Mouse (Mus musculus) CH12.LX (cell line): ENCODE results near the gene Tpm1. TPM values are rescaled to one million over a fixed set of nuclear protein-coding genes. Genes with fewer than 3 reads are reported as not detected.

Source experiments
- DNase-seq: peaks from one replicate; pipeline ENCODE4 v3.0.0-alpha.2; 2013; ENCODE audit errors: extremely low read depth
- H3K27ac ChIP-seq: 2 replicates; pipeline ENCODE4 v1.5.1; 2012; ENCODE audit warnings: low read depth, mild to moderate bottlenecking, control low read depth, moderate library complexity; ENCODE audit not compliant: insufficient read depth
- H3K27me3 ChIP-seq: replicated peaks from 2 replicates; pipeline ENCODE3; 2012; ENCODE audit warnings: inconsistent platforms
- H3K36me3 ChIP-seq, 2 experiments: replicated peaks in 1 of 2; 2 replicates each; pipeline versions ENCODE3 to v1.6.1; 2012; ENCODE audit warnings: inconsistent platforms in 1 of 2, low read length in 1 of 2, mild to moderate bottlenecking in 1 of 2, mixed read lengths in 1 of 2, moderate library complexity in 1 of 2; ENCODE audit not compliant: control insufficient read depth in 1 of 2, insufficient read depth in 1 of 2
- H3K4me1 ChIP-seq, 2 experiments: 2 replicates each; pipeline ENCODE4 v1.6.1; 2012; ENCODE audit warnings: inconsistent platforms in 1 of 2, moderate library complexity in 1 of 2; ENCODE audit not compliant: insufficient read depth in 2 of 2, control insufficient read depth in 1 of 2
- H3K4me2 ChIP-seq: 2 replicates; pipeline ENCODE4 v1.6.1; 2012; ENCODE audit warnings: low read depth, mild to moderate bottlenecking, control low read depth; ENCODE audit not compliant: poor library complexity, insufficient read depth, severe bottlenecking
- H3K4me3 ChIP-seq, 3 experiments: fragments of 150-350 bp in 1 of 3; sonication (generic) in 1 of 3; replicated peaks in 1 of 3; 2 replicates each; pipeline versions ENCODE3 to v1.5.1; 2011 to 2012; ENCODE audit warnings: low read depth in 2 of 3, low read length in 2 of 3, mild to moderate bottlenecking in 2 of 3, moderate library complexity in 2 of 3, control low read depth in 1 of 3, improper control_type of control experiment in 1 of 3, inconsistent platforms in 1 of 3, mixed read lengths in 1 of 3; ENCODE audit not compliant: poor library complexity in 1 of 3
- H3K79me2 ChIP-seq: replicated peaks from 2 replicates; pipeline ENCODE4 v1.6.1; 2012; ENCODE audit warnings: mild to moderate bottlenecking, moderate library complexity; ENCODE audit not compliant: control insufficient read depth, poor library complexity, insufficient read depth, severe bottlenecking; ENCODE audit errors: extremely low read depth
- H3K9ac ChIP-seq: 2 replicates; pipeline ENCODE4 v1.6.1; 2012; ENCODE audit warnings: low read depth, mild to moderate bottlenecking, control low read depth, moderate library complexity; ENCODE audit not compliant: insufficient read depth
- H3K9me3 ChIP-seq: replicated peaks from 2 replicates; pipeline ENCODE3; 2012; ENCODE audit warnings: low read length, inconsistent platforms, mixed read lengths
- BHLHE40 ChIP-seq: IDR thresholded peaks from 2 replicates; pipeline ENCODE4 v1.6.1; 2011; ENCODE audit warnings: mild to moderate bottlenecking, low read depth, low read length, improper control_type of control experiment
- CHD1 ChIP-seq: IDR thresholded peaks from 2 replicates; pipeline ENCODE4 v1.6.1; 2012; ENCODE audit warnings: low read depth, low read length, improper control_type of control experiment, inconsistent platforms
- CHD2 ChIP-seq: IDR thresholded peaks from 2 replicates; pipeline ENCODE4 v1.6.1; 2011; ENCODE audit warnings: low read length, improper control_type of control experiment
- CTCF ChIP-seq, 2 experiments: IDR thresholded peaks in 1 of 2; conservative IDR thresholded peaks in 1 of 2; 2 replicates each; pipeline ENCODE4 v1.5.1; 2011 to 2012; ENCODE audit warnings: low read depth in 2 of 2, low read length in 2 of 2, improper control_type of control experiment in 1 of 2, inconsistent platforms in 1 of 2, mild to moderate bottlenecking in 1 of 2, moderate library complexity in 1 of 2
- E2F4 ChIP-seq: IDR thresholded peaks from 2 replicates; pipeline ENCODE4 v1.6.1; 2011; ENCODE audit warnings: low read depth, low read length, improper control_type of control experiment; ENCODE audit not compliant: insufficient replicate concordance
- ELF1 ChIP-seq: IDR thresholded peaks from 2 replicates; pipeline ENCODE4 v1.6.1; 2014; ENCODE audit warnings: low read depth, mild to moderate bottlenecking, inconsistent platforms, low read length, improper control_type of control experiment
- EP300 ChIP-seq: IDR thresholded peaks from 2 replicates; pipeline ENCODE4 v1.6.1; 2011; ENCODE audit warnings: low read length, improper control_type of control experiment
- ETS1 ChIP-seq: conservative IDR thresholded peaks from 2 replicates; pipeline ENCODE4 v1.6.1; 2012; ENCODE audit warnings: low read depth, mild to moderate bottlenecking, inconsistent platforms, low read length, improper control_type of control experiment, moderate library complexity
- GABPA ChIP-seq: IDR thresholded peaks from 2 replicates; pipeline ENCODE4 v1.6.1; 2012; ENCODE audit warnings: low read depth, low read length, improper control_type of control experiment, inconsistent platforms; ENCODE audit not compliant: insufficient replicate concordance
- HCFC1 ChIP-seq: IDR thresholded peaks from 2 replicates; pipeline ENCODE4 v1.6.1; 2012; ENCODE audit warnings: low read depth, mild to moderate bottlenecking, inconsistent platforms, low read length, improper control_type of control experiment
- IRF4 ChIP-seq: IDR thresholded peaks from 2 replicates; pipeline ENCODE4 v1.6.1; 2014; ENCODE audit warnings: low read depth, mild to moderate bottlenecking, inconsistent platforms, low read length, improper control_type of control experiment
- JUN ChIP-seq: IDR thresholded peaks from 2 replicates; pipeline ENCODE4 v1.6.1; 2011; ENCODE audit warnings: low read depth, mild to moderate bottlenecking, low read length, improper control_type of control experiment, moderate library complexity; ENCODE audit not compliant: insufficient read depth
- JUND ChIP-seq: conservative IDR thresholded peaks from 2 replicates; pipeline ENCODE4 v1.6.1; 2011; ENCODE audit warnings: low read depth, low read length, improper control_type of control experiment
- MAZ ChIP-seq: IDR thresholded peaks from 2 replicates; pipeline ENCODE4 v1.6.1; 2012; ENCODE audit warnings: low read depth, mild to moderate bottlenecking, inconsistent platforms, low read length, improper control_type of control experiment, moderate library complexity
- MEF2A ChIP-seq: IDR thresholded peaks from 2 replicates; pipeline ENCODE4 v1.6.1; 2014; ENCODE audit warnings: low read depth, mild to moderate bottlenecking, inconsistent platforms, low read length, improper control_type of control experiment, borderline replicate concordance
- MXI1 ChIP-seq: IDR thresholded peaks from 2 replicates; pipeline ENCODE4 v1.6.1; 2011; ENCODE audit warnings: mild to moderate bottlenecking, low read depth, low read length, improper control_type of control experiment
- NELFE ChIP-seq: IDR thresholded peaks from 2 replicates; pipeline ENCODE4 v1.6.1; 2011; ENCODE audit warnings: low read depth, low read length, improper control_type of control experiment
- NRF1 ChIP-seq: IDR thresholded peaks from 2 replicates; pipeline ENCODE4 v1.6.1; 2014; ENCODE audit warnings: low read depth, mild to moderate bottlenecking, inconsistent platforms, low read length, improper control_type of control experiment, moderate library complexity
- PAX5 ChIP-seq: IDR thresholded peaks from 2 replicates; pipeline ENCODE4 v1.6.1; 2012; ENCODE audit warnings: low read length, inconsistent platforms, mixed read lengths
- RAD21 ChIP-seq: IDR thresholded peaks from 2 replicates; pipeline ENCODE4 v1.6.1; 2011; ENCODE audit warnings: low read depth, mild to moderate bottlenecking, low read length, improper control_type of control experiment, moderate library complexity
- RCOR1 ChIP-seq: conservative IDR thresholded peaks from 2 replicates; pipeline ENCODE4 v1.6.1; 2012; ENCODE audit warnings: low read depth, mild to moderate bottlenecking, inconsistent platforms, low read length, improper control_type of control experiment
- SIN3A ChIP-seq: IDR thresholded peaks from 2 replicates; pipeline ENCODE4 v1.6.1; 2012; ENCODE audit warnings: low read length, improper control_type of control experiment, inconsistent platforms
- SMC3 ChIP-seq: IDR thresholded peaks from 2 replicates; pipeline ENCODE4 v1.6.1; 2011; ENCODE audit warnings: low read depth, low read length, improper control_type of control experiment
- TBP ChIP-seq: conservative IDR thresholded peaks from 2 replicates; pipeline ENCODE4 v1.6.1; 2011; ENCODE audit warnings: low read depth, low read length, improper control_type of control experiment
- TCF12 ChIP-seq: IDR thresholded peaks from 2 replicates; pipeline ENCODE4 v1.6.1; 2014; ENCODE audit warnings: low read depth, mild to moderate bottlenecking, inconsistent platforms, low read length, improper control_type of control experiment
- USF1 ChIP-seq: IDR thresholded peaks from 2 replicates; pipeline ENCODE4 v1.6.1; 2014; ENCODE audit warnings: low read depth, mild to moderate bottlenecking, inconsistent platforms, low read length, improper control_type of control experiment
- ZKSCAN1 ChIP-seq: IDR thresholded peaks from 2 replicates; pipeline ENCODE4 v1.6.1; 2012; ENCODE audit warnings: low read depth, inconsistent platforms, low read length, improper control_type of control experiment, borderline replicate concordance
- ZMIZ1 ChIP-seq: IDR thresholded peaks from 2 replicates; pipeline ENCODE4 v1.6.1; 2012; ENCODE audit warnings: low read depth, mild to moderate bottlenecking, inconsistent platforms, low read length, improper control_type of control experiment
- ZNF384 ChIP-seq: IDR thresholded peaks from 2 replicates; pipeline ENCODE4 v1.6.1; 2012; ENCODE audit warnings: low read depth, low read length, improper control_type of control experiment, inconsistent platforms
- dilution Hi-C: fragments of 300-500 bp; cut with MboI; formaldehyde crosslinking; loops from 2 replicates; pipeline ENCODE4 v1.14.3; 2020; ENCODE audit warnings: low sequenced_read_pairs; ENCODE audit not compliant: extremely low pct_unique_long_range_greater_than_20kb, extremely low pct_ligation_motif_present
- in situ Hi-C: fragments of 300-500 bp; cut with MboI; formaldehyde crosslinking; loops from 3 replicates; pipeline ENCODE4 v1.14.3; 2019; ENCODE audit warnings: low sequenced_read_pairs, low pct_ligation_motif_present, low pct_unique_long_range_greater_than_20kb, mixed read lengths
- polyA plus RNA-seq: library from polyadenylated mRNA; unstranded; fragments of >175 nt; gene quantifications from 2 replicates; pipeline ENCODE4 v1.2.1, GENCODE M21; 2012; ENCODE audit warnings: low read depth; ENCODE audit not compliant: insufficient read length
- total RNA-seq, 2 experiments: library from RNA; depleted of rRNA; stranded (reverse); fragments of 300-350 nt in 1 of 2; fragments of >200 nt in 1 of 2; gene quantifications; 2 replicates each; pipeline ENCODE4 v1.2.3; 2012 to 2014

Tpm1 gene
- total and polyA plus RNA-seq, 3 experiments: 34.6 to 178 (median 63.1) TPM

DNA sequence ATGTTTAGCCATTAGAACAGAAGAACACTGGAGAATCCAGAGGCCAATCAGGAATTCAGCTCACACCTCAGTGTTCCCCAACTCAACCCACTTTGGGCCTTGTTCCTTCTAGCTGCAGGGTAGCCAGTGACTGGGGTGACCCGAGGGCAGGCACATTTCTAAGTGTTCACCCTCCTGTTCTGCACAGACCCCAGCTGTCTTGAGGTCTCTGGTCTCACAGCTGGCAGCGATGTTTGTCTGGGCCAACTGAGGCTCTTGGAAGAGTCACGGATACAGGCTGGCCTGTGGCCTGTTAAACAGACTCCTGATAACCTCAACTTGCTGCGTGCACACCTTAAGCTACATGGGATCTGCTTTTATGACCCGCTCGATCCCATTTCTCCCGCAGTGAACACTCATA lies 23.1 kb downstream of the Tpm1 start:
- no peak overlapping the region for H3K9ac ChIP-seq
- in situ Hi-C loops: no loop called here
- H3K4me1 ChIP-seq: peaks cover 18 to 55% of the 10 kb centered on the region in 2 experiments
- no peaks in the 10 kb centered on the region for H3K9me3 ChIP-seq
- no peak overlapping the region for H3K4me2 ChIP-seq
- no peak overlapping the region for H3K4me3 ChIP-seq
- no peak for DNase-seq
- H3K36me3 ChIP-seq: peaks cover 21 to 93% of the 10 kb centered on the region in 2 experiments
- no peaks in the 10 kb centered on the region for H3K79me2 ChIP-seq
- TF ChIP-seq GABPA (no peak), PAX5 (no peak), CTCF (conservative IDR thresholded peaks at IDR 0.05 in 1 of 2, IDR thresholded peaks at IDR 0.05 in 1 of 2; ENCODE audit: low read depth in 2 of 2, low read length in 2 of 2) (no peak), RCOR1 (no peak), TCF12 (no peak), RAD21 (no peak), EP300 (no peak), ZKSCAN1 (no peak), NELFE (no peak), CHD2 (no peak), ZNF384 (no peak), JUN (no peak), ELF1 (no peak), USF1 (no peak), HCFC1 (no peak), SMC3 (no peak), ETS1 (no peak), MXI1 (no peak), TBP (no peak)
- peak overlapping the region; percentile 73; the same call in 1 of the 2 replicates for H3K27ac ChIP-seq
- dilution Hi-C loops: no loop called here
- H3K27me3 ChIP-seq: no peaks in the 10 kb centered on the region

GRCm38 (mm10) chr9:67024889-67025692 lies 24.1 kb downstream of the Tpm1 start:
- H3K4me1 ChIP-seq: peaks cover 18 to 60% of the 10 kb centered on the region in 2 experiments
- H3K27me3 ChIP-seq: no peaks in the 10 kb centered on the region
- no peaks in the 10 kb centered on the region for H3K79me2 ChIP-seq
- H3K9me3 ChIP-seq: no peaks in the 10 kb centered on the region
- in situ Hi-C loops: no loop called here
- dilution Hi-C loops: no loop called here
- H3K4me3 ChIP-seq: no peak overlapping the region
- DNase-seq: peak; percentile 62
- H3K4me2 ChIP-seq: no peak overlapping the region
- H3K27ac ChIP-seq: peak overlapping the region; percentile 76
- no peak for TF ChIP-seq CHD1
- TF ChIP-seq HCFC1: no peak
- no peak for TF ChIP-seq JUN
- no peak for TF ChIP-seq NRF1
- peak; percentile 54 for TF ChIP-seq EP300
- TF ChIP-seq ZNF384: peak; percentile 45
- TF ChIP-seq BHLHE40: no peak; the same call in 1 of the 2 replicates
- TF ChIP-seq ETS1: peak; percentile 71
- TF ChIP-seq ZKSCAN1: no peak
- TF ChIP-seq MEF2A: peak; percentile 30; the same call in 1 of the 2 replicates
- no peak for TF ChIP-seq IRF4
- TF ChIP-seq ZMIZ1: no peak
- no peak for TF ChIP-seq RAD21
- no peak for TF ChIP-seq MAZ
- TF ChIP-seq JUND: no peak
- TF ChIP-seq E2F4: no peak
- TF ChIP-seq NELFE: no peak
- TF ChIP-seq TCF12: peak; percentile 58; the same call in 1 of the 2 replicates
- TF ChIP-seq CHD2: no peak
- TF ChIP-seq GABPA: no peak
- no peak for TF ChIP-seq SIN3A
- TF ChIP-seq, all 38 proteins: peak for 5
- Histone ChIP-seq H3K9ac (no peak overlapping the region), H3K36me3 (peaks cover 18 to 89% of the 10 kb centered on the region in 2 experiments)
